Mouse (Mus musculus) heart, adult 2 months (tissue): ENCODE measurements at regions not wholly inside any gene's neighbourhood (a gene's known extent, or its start where the extent isn't known, plus 50 kb on each side); places are given as distances from the start of the nearest gene placed in this dataset.

Source experiments
- DNase-seq, 2 experiments: peaks; one replicate each; pipeline ENCODE4 v3.0.0; 2021
- H3K27ac ChIP-seq: fragments of 200-600 bp; 2 replicates; pipeline ENCODE4 v1.8.1; 2022
- H3K27me3 ChIP-seq: fragments of 200-500 bp; 2 replicates; pipeline ENCODE4 v1.6.1; 2012; ENCODE audit warnings: mild to moderate bottlenecking, low read length, inconsistent platforms, mixed read lengths; ENCODE audit not compliant: control insufficient read depth, insufficient read depth
- H3K36me3 ChIP-seq: fragments of 200-500 bp; 2 replicates; pipeline ENCODE4 v1.6.1; 2012; ENCODE audit warnings: low read length, inconsistent platforms; ENCODE audit not compliant: control insufficient read depth, insufficient read depth
- H3K4me1 ChIP-seq: fragments of 200-500 bp; 2 replicates; pipeline ENCODE4 v1.6.1; 2011; ENCODE audit warnings: low read length; ENCODE audit not compliant: control insufficient read depth, insufficient read depth
- H3K4me3 ChIP-seq: fragments of 200-600 bp; 2 replicates; pipeline ENCODE4 v1.8.1; 2022
- H3K79me2 ChIP-seq: fragments of 200-500 bp; replicated peaks from 2 replicates; pipeline ENCODE4 v1.6.1; 2012; ENCODE audit warnings: mild to moderate bottlenecking, inconsistent platforms, low read length, moderate library complexity, mixed read lengths; ENCODE audit not compliant: control insufficient read depth, insufficient read depth
- H3K9ac ChIP-seq: fragments of 200-500 bp; 2 replicates; pipeline ENCODE4 v1.6.1; 2012; ENCODE audit warnings: low read depth, mild to moderate bottlenecking, control low read depth, inconsistent platforms, low read length, mixed read lengths
- CTCF ChIP-seq: fragments of 200-600 bp; IDR thresholded peaks from 2 replicates; pipeline ENCODE4 v1.8.1; 2022; ENCODE audit warnings: antibody characterized with exemption, mild to moderate bottlenecking, moderate library complexity
- EP300 ChIP-seq: fragments of 200-500 bp; IDR thresholded peaks from 2 replicates; pipeline ENCODE4 v1.6.1; 2011; ENCODE audit warnings: low read depth, low read length, control low read depth; ENCODE audit not compliant: insufficient read depth
- POLR2A ChIP-seq: fragments of 200-500 bp; IDR thresholded peaks from 2 replicates; pipeline ENCODE4 v1.6.1; 2011; ENCODE audit warnings: mild to moderate bottlenecking, low read depth, low read length, control low read depth; ENCODE audit not compliant: insufficient read depth
- WGBS: fragments of 180-500 bp; shearing (Covaris S2); methylation state at CpG from one replicate; pipeline ENCODE4 v1.1.7; 2018; 5-methylcytosine and 5-hydroxymethylcytosine counted together
- intact Hi-C: fragments of 180-260 bp; cut with DNase I; formaldehyde crosslinking; loops from one replicate; pipeline ENCODE4 v1.15.1; 2025

- H3K9ac ChIP-seq, result no peak overlapping the region
- H3K79me2 ChIP-seq, result no peaks in the 10 kb centered on the region
- H3K27ac ChIP-seq, result no peak overlapping the region
- no peak for DNase-seq
- intact Hi-C loops, result no loop called here
- H3K36me3 ChIP-seq, result no peaks in the 10 kb centered on the region
- no peaks in the 10 kb centered on the region for H3K4me1 ChIP-seq
- H3K27me3 ChIP-seq, result no peaks in the 10 kb centered on the region
- H3K4me3 ChIP-seq, result no peak overlapping the region
- WGBS, result 76% methylated on average over 7 of the region's 7 CpGs
- TF ChIP-seq CTCF, result no peak
- no peak for TF ChIP-seq EP300
- TF ChIP-seq POLR2A, result no peak
Observed at GRCm38 (mm10) chr14:14544236-14544635, 143.1 kb downstream of the Olfr721-ps1 start.

- no peaks in the 10 kb centered on the region for H3K27me3 ChIP-seq
- H3K27ac ChIP-seq, result no peak overlapping the region
- no peak overlapping the region for H3K4me3 ChIP-seq
- no peaks in the 10 kb centered on the region for H3K79me2 ChIP-seq
- no peak for TF ChIP-seq EP300
- TF ChIP-seq CTCF, result no peak
- no peak for TF ChIP-seq POLR2A
- H3K36me3 ChIP-seq, result no peaks in the 10 kb centered on the region
- DNase-seq, result no peak
- intact Hi-C loops, result no loop called here
- H3K9ac ChIP-seq, result no peak overlapping the region
- 52% methylated on average over 2 of the region's 2 CpGs for WGBS
- H3K4me1 ChIP-seq, result no peaks in the 10 kb centered on the region
Observed at GRCm38 (mm10) chr14:14552201-14552600, 149.9 kb upstream of the Slc4a7 start.

- 60% methylated on average over 4 of the region's 4 CpGs for WGBS
- no peak overlapping the region for H3K4me3 ChIP-seq
- H3K27ac ChIP-seq, result no peak overlapping the region
- TF ChIP-seq CTCF (peak; percentile 39), POLR2A (no peak)
- H3K9ac ChIP-seq, result no peak overlapping the region
- no peaks in the 10 kb centered on the region for H3K79me2 ChIP-seq
- no peaks in the 10 kb centered on the region for H3K27me3 ChIP-seq
- no peaks in the 10 kb centered on the region for H3K36me3 ChIP-seq
- no peak for DNase-seq
- no peaks in the 10 kb centered on the region for H3K4me1 ChIP-seq
- intact Hi-C loops, result no loop called here
Observed at GRCm38 (mm10) chr14:14574851-14575250, 127.2 kb upstream of the Slc4a7 start.

GRCm38 (mm10) chr14:14591939-14592338, 110.1 kb upstream of the Slc4a7 start:
- DNase-seq, result no peak
- TF ChIP-seq CTCF (no peak), POLR2A (no peak), EP300 (no peak)
- no peak overlapping the region for H3K27ac ChIP-seq
- H3K79me2 ChIP-seq, result no peaks in the 10 kb centered on the region
- no peak overlapping the region for H3K9ac ChIP-seq
- 50% methylated on average over 2 of the region's 2 CpGs for WGBS
- H3K4me3 ChIP-seq, result no peak overlapping the region
- H3K27me3 ChIP-seq, result no peaks in the 10 kb centered on the region
- H3K36me3 ChIP-seq, result no peaks in the 10 kb centered on the region
- no peaks in the 10 kb centered on the region; the same call in 1 of the 2 replicates for H3K4me1 ChIP-seq
- intact Hi-C loops, result no loop called here

- WGBS, result 85% methylated on average over 6 of the region's 6 CpGs
- intact Hi-C loops, result no loop called here
Observed at GRCm38 (mm10) chr14:14594753-14595152, 107.3 kb upstream of the Slc4a7 start.

GRCm38 (mm10) chr14:14596057-14596809, 105.8 kb upstream of the Slc4a7 start:
- no peaks in the 10 kb centered on the region for H3K27me3 ChIP-seq
- no peak overlapping the region for H3K27ac ChIP-seq
- no peak overlapping the region for H3K4me3 ChIP-seq
- H3K36me3 ChIP-seq, result no peaks in the 10 kb centered on the region
- 81% methylated on average over 3 of the region's 3 CpGs for WGBS
- H3K79me2 ChIP-seq, result no peaks in the 10 kb centered on the region
- no peaks in the 10 kb centered on the region; the same call in none of the 2 replicates for H3K4me1 ChIP-seq
- DNase-seq, result no peak
- intact Hi-C loops, result no loop called here
- TF ChIP-seq CTCF (no peak), EP300 (no peak), POLR2A (no peak)
- H3K9ac ChIP-seq, result no peak overlapping the region

More at GRCm38 (mm10) chr14:14594753-14595152, 107.3 kb upstream of the Slc4a7 start:
- H3K4me3 ChIP-seq, result no peak overlapping the region
- no peak overlapping the region for H3K27ac ChIP-seq
- no peaks in the 10 kb centered on the region for H3K27me3 ChIP-seq
- DNase-seq, result no peak
- H3K4me1 ChIP-seq, result no peaks in the 10 kb centered on the region; the same call in none of the 2 replicates
- H3K79me2 ChIP-seq, result no peaks in the 10 kb centered on the region
- H3K36me3 ChIP-seq, result no peaks in the 10 kb centered on the region
- no peak overlapping the region for H3K9ac ChIP-seq
- TF ChIP-seq EP300 (no peak), POLR2A (no peak), CTCF (no peak)
